Mouse (Mus musculus) layer of hippocampus, adult 9-10 months (tissue): Measurements from ENCODE around the gene Saxo1.

ENCODE experiments used
- DNase-seq: peaks from one replicate; pipeline ENCODE4 v3.0.0; 2022; ENCODE audit warnings: low spot score

Gene Saxo1

DNA sequence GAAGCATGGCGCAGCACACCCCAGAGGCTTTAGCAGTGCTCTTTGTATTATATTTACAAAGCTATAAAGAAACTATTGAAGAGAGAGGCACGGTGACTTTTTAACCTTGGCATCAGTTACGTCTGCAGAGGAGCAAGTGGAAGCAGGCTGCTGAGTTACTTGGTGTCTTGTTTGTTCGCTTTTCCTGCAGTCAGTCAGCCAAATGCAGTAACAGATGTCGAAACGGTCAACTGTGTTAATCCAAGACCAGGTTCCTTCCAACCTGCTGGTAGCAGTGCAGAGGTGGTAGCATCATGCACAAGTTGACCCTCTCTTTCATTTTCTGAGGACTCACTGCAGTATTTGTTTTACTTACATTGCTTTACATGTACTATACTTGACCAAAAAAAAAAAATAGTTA is 135.5 kb downstream of the Saxo1 start:
- DNase-seq: no peak

DNA sequence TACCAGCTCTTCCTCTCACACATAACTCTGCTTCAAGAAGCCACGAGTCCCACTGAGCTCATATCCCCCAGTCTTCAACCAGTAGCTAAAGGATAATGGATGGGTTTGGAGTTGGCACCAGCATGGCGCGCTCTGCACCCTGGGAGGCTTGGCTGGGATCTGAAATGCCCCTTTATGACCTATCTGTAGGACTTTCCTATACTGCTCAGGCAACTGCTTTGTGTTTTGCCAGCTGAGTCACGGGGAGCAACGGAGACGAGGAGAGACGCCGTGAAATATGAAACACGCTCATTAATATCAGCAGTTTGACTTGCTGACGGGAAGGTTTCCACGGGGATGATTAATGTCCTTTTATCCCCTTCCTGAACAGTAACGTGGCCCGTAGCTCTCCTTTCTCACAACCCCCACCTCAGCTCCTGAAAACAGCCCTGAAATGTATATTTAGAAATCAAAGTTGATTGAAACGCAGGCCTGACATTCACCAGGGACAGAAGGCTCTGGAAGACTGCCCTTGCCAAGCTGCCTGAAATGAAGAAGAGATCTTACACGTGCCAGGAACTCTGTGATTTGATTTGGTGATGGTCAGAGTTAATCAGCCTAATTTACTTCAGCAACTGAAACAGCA is 141.6 kb downstream of the Saxo1 start:
- DNase-seq: no peak

DNA sequence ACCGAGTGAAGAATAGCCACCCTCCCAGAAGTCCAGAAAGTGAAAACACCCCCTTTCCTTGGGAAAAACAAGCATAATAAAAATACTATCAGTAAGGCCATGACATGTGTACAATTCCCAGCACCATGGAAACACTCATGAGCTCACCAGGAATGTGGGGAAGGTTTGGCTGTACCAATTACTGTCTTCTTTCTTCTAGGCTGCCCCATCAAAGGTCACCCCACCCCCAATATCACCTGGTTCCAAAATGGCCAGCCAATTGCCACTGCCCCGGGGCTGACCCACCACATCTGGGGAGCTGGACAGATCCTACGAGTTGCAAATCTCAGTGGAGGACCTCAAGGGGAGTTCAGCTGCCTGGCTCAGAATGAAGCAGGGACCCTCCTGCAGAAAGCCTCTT is 144.7 kb downstream of the Saxo1 start:
- no peak for DNase-seq

DNA sequence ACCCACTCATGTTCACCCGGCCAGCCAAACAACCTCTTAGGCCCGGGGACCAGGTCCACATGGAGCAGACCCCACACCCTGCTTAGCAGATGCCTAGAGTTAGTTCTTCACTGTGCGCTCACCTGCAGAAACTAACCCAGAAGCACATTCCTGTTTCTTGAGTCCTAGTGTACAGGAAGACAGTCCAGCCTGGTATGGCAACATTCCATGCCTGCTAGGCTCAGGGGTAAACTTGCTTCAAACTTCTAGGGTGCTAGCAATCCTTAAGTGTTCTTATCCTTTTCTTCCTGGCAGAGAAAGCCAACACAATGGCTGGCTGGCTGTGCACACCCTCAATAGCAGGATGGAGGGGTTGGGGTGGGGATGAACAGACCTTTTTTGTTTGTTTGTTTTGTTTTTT is 147.2 kb downstream of the Saxo1 start:
- no peak for DNase-seq

DNA sequence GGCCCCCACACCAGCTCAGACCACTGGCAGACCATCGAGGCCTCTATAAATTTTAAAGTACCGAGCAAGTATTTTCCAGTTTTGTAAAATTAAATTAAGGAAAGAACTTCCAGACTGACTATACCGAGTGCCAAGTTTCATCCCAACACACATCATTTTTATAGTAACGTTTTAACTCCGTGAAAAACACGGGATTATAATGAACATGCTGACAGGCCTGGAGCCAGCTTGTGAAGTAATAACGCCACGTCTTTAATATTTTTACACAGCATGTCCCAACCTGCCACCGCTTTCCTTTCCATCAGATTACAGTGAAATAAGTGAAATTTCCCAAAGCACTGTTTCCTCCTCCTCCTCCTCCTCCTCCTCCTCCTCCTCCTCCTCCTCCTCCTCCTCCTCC is 149.7 kb downstream of the Saxo1 start:
- DNase-seq: no peak

DNA sequence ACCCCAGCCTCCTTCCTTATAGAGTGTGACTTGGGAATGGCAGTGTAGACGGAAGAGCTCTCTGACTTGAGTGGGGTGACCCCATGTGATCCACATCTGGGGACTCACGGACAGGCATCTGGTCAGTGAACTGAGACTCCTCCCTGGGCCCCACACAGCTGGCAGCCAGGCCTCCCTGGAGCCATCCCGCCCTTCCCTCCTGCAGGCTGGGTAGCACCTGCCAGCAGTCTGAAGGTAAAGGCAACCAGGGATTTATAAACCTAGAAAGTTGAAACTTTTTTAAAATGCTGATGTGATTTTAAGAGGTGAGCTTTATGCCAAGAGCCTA is 151.0 kb downstream of the Saxo1 start:
- DNase-seq: no peak

DNA sequence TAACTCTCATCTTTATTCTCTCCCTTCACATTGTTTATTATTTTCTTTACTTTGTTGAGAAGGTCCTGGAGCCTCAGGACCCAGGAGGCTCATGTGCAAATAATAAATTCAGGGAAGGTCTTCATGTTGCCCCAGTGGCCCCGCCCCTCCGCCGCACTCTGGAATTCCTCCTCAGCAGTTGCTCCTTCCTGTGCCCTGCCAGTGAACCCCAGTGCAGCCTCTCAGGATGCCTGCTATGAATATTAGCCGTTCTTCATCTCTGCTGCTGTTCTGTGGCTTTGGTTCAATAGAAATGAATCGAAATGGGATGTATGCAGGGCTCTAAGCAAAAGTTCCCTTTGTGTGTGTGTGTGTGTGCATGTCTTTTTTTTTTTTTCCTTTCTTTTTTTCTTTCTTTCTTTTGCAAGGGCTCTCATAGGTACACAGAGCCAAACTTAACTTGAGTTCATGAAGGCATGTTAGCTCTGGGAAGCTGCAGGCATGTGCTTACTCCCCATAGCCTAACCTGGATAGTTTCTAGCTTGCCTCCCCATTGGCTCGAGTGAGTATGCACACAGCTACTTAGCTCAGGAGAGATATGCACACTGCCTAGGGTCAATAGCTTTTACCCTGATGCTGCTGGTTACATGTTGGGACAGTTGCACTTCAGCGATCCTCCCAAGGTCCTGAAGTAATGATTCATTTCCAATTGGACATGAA is 151.5 kb downstream of the Saxo1 start:
- DNase-seq: no peak

DNA sequence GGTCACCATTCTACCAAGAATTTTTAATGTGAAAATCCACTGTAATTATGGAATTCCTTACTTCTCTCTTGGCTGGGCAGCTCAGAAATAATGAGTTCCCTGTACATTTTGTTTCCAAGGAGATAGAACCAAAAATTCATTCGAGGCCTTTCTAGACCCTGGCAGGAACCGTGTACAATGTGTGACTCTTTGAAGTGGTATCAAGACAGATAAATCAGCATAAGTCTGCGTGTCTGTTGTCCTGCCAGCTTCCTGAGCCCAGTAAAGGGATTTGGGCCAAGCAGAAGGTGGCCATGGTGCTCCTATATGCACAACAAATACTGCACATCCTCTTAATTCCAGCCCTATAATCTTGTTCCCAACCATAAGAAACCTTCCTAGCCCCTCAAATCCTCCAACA is 157.0 kb downstream of the Saxo1 start:
- no peak for DNase-seq

DNA sequence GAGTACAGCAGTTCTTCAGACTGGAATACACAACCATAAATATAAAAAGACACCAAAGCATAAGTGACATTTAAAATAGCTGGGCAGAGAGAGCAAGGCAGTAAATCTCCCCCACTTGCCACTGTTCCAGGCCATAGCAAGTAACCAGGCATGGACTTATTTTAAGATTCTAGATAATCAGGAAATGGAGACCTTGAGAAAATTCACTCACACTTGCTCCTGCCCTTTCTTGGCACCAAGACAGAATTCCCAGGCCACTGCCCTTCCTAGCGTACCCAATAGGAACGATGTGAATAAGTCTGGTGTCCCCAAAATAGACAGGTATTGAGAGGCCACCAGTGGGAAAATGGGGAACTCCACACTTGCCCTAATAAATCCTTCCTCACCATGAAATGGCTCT is 160.7 kb downstream of the Saxo1 start:
- DNase-seq: no peak

DNA sequence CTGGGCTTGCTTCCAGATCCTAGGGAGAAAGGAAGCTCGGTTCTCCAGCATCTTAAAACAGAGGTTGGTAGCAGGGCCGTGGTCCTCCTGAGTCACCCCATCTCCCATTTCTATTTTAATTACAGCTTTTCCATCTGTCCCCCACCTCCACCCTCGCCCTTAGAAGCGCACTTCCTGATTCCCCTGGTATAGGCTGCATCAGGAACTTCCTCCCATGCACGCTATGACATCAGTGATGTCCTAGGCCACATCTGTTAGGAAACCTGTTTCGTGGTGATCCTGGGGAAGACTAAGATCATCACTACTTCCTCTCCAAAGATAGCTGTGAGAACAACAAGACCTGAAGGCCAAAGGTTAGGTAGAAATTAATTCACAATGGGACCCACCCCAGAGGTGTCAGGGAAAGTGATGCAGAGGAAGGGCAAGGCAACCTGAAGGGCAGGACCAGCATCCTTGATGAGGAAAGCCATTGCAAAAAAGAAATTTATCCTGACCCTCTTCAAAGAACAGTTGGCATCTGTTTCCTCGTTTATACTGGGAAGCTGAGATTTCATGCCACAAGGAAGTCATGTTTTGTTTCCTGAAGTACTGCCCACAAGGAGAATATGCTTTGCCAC is 161.3 kb downstream of the Saxo1 start:
- no peak for DNase-seq

DNA sequence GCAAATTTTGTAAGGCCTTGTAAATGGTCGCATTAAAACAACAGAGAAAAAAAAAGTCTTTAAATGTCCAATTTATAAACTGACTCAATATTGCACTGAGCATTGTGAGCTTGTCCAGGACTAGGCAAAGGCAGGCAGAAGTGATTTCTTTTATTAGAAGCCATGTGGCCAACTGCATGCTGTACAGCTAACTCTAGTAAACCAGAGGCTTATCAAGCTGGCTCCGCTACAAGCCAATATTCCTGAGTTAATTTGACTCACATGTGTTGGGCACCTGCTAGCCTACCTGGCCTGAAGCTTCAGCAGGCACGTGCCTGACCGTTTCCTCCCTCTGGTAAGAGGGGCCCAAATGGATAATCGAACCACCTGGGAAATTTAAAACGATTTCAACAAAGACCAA is 162.5 kb downstream of the Saxo1 start:
- DNase-seq: no peak
